Mouse (Mus musculus): Measurements from ENCODE around the gene Casp4. TPM values are rescaled to one million over a fixed set of nuclear protein-coding genes. Genes with fewer than 3 reads are reported as not detected.

The Casp4 gene
- polyA plus RNA-seq, 1 experiment from 2014 or later, result 0.18 TPM

- Histone ChIP-seq H3K36me3 (ENCODE audit: control insufficient read depth, insufficient read depth, low read length) (no peaks in the 10 kb centered on the region), H3K4me3 (ENCODE audit: low read length) (no peak overlapping the region), H3K4me1 (ENCODE audit: control insufficient read depth, insufficient read depth, low read depth, low read length) (no peaks in the 10 kb centered on the region), H3K4me2 (ENCODE audit: low read length) (no peak overlapping the region), H3K9ac (ENCODE audit: low read depth, low read length) (no peak overlapping the region), H3K27me3 (replicated peaks; ENCODE audit: control insufficient read depth, insufficient read depth, low read length) (no peaks in the 10 kb centered on the region), H3K9me3 (ENCODE audit: control insufficient read depth, low read length) (no peaks in the 10 kb centered on the region), H3K27ac (ENCODE audit: low read depth, low read length) (no peak overlapping the region)
- ATAC-seq, result no peak
- WGBS, result 91% methylated on average over 2 of the region's 2 CpGs
Observed at GRCm38 (mm10) chr9:5353673-5354072, 45.0 kb downstream of the Casp4 start.

DNA sequence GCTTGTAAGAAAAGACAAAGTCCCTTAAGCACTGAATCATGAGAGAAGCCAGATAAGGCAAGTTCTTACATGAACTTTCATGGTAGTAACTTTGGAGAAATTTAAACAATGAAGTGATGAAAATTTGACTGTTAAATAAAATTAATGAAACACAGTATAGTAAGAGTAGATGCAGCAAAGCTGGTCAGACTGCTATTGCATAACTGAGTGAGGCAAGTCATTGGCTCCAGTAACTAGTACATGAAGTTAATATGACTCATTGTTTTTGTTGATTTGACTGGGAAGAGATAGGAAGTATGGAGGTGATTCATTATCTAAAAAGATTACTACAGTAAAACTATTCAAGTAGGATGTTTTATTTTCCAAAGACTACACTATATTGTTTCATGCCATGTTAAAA lies 48.2 kb downstream of the Casp4 start:
- ATAC-seq, result no peak
- no peak overlapping the region for H3K9ac ChIP-seq (ENCODE audit: low read depth, low read length)
- no peaks in the 10 kb centered on the region for H3K27me3 ChIP-seq (replicated peaks; ENCODE audit: control insufficient read depth, insufficient read depth, low read length)
- H3K36me3 ChIP-seq (ENCODE audit: control insufficient read depth, insufficient read depth, low read length), result no peaks in the 10 kb centered on the region
- H3K4me1 ChIP-seq (ENCODE audit: control insufficient read depth, insufficient read depth, low read depth, low read length), result no peaks in the 10 kb centered on the region
- no peaks in the 10 kb centered on the region for H3K9me3 ChIP-seq (ENCODE audit: control insufficient read depth, low read length)
- H3K4me2 ChIP-seq (ENCODE audit: low read length), result no peak overlapping the region
- H3K27ac ChIP-seq (ENCODE audit: low read depth, low read length), result no peak overlapping the region
- H3K4me3 ChIP-seq (ENCODE audit: low read length), result no peak overlapping the region

Other genes with a start within 250 kb of the Casp4 start
- 1.2 and 1.4 TPM in 2 replicates for gene Casp1, start 10.3 kb upstream of the Casp4 start, polyA plus RNA-seq (2015; fragmentation: Nextera tagmentation; extraction: Ambion mirVana)
- 1.1 and 1.4 TPM in 2 replicates for gene Casp12, start 36.6 kb downstream of the Casp4 start, polyA plus RNA-seq (2015; fragmentation: Nextera tagmentation; extraction: Ambion mirVana)